Mouse (Mus musculus): ENCODE results near the gene Astl. TPM values are rescaled to one million over a fixed set of nuclear protein-coding genes. Genes with fewer than 3 reads are reported as not detected.

Astl gene
- 17.6 and 21.6 TPM in 2 replicates for polyA plus RNA-seq (2012; rRNA removed)

GRCm38 (mm10) chr2:127338416-127338815 lies at the start of gene Astl:
Astl (plus strand) TSS chr2:127338639.

GRCm38 (mm10) chr2:127335767-127336496 lies 2.5 kb upstream of the Astl start, which contains the start of gene Dusp2:
Dusp2 (plus strand) TSS chr2:127336159.

GRCm38 (mm10) chr2:127362459-127363281 lies 24.2 kb downstream of the Astl start, which contains the start of gene Adra2b:
Adra2b (plus strand) TSS chr2:127363208.

Other genes starting within 250 kb of the Astl start
- gene Ncaph, start 204.7 kb upstream of the Astl start, polyA plus RNA-seq (2012; rRNA removed) = 1.6 and 3.1 TPM in 2 replicates
- gene Itpripl1, start 195.2 kb upstream of the Astl start, polyA plus RNA-seq (2012; rRNA removed) = 8.0 and 11.8 TPM in 2 replicates
- gene 1810024B03Rik, start 130.4 kb upstream of the Astl start, polyA plus RNA-seq (2012; rRNA removed) = 0.35 and 0.85 TPM in 2 replicates
- 50.0 and 62.6 TPM in 2 replicates for gene Snrnp200, start 130.3 kb upstream of the Astl start, polyA plus RNA-seq (2012; rRNA removed)
- 39.8 and 56.5 TPM in 2 replicates for gene Ciao1, start 90.8 kb upstream of the Astl start, polyA plus RNA-seq (2012; rRNA removed)
- 151 and 158 TPM in 2 replicates for gene Tmem127, start 90.7 kb upstream of the Astl start, polyA plus RNA-seq (2012; rRNA removed)
- gene Stard7, start 68.4 kb upstream of the Astl start, polyA plus RNA-seq (2012; rRNA removed) = 73.2 and 130 TPM in 2 replicates
- gene Dusp2, start 2.5 kb upstream of the Astl start, polyA plus RNA-seq (2012; rRNA removed) = 7.4 and 9.4 TPM in 2 replicates
- 0.50 and 0.56 TPM in 2 replicates for gene Adra2b, start 24.6 kb downstream of the Astl start, polyA plus RNA-seq (2012; rRNA removed)
- gene Gpat2, start 86.6 kb downstream of the Astl start, polyA plus RNA-seq (2012; rRNA removed) = 2.0 and 2.4 TPM in 2 replicates
- 21.6 and 24.4 TPM in 2 replicates for gene Fahd2a, start 105.9 kb downstream of the Astl start, polyA plus RNA-seq (2012; rRNA removed)
- gene Kcnip3, start 183.5 kb downstream of the Astl start, polyA plus RNA-seq (2012; rRNA removed) = 32.2 and 33.3 TPM in 2 replicates
- gene Prom2, start 202.8 kb downstream of the Astl start, polyA plus RNA-seq (2012; rRNA removed) = 3.0 and 3.2 TPM in 2 replicates
- 2.7 and 3.5 TPM in 2 replicates for gene Zfp661, start 248.5 kb downstream of the Astl start, polyA plus RNA-seq (2012; rRNA removed)
- gene Mrps5, start 248.6 kb downstream of the Astl start, polyA plus RNA-seq (2012; rRNA removed) = 46.1 and 71.2 TPM in 2 replicates

Measured in ovary, adult 2 months (tissue).